Mouse (Mus musculus): Measurements from ENCODE around the gene Prlh.

- TF ChIP-seq POLR2A (IDR thresholded peaks at IDR 0.05; ENCODE audit: insufficient read depth, low read depth, low read length) (no peak), EP300 (IDR thresholded peaks at IDR 0.05; ENCODE audit: insufficient read depth, low read depth, low read length) (no peak), CTCF (IDR thresholded peaks at IDR 0.05) (no peak)
Observed at GRCm38 (mm10) chr1:90980638-90981330, 27.9 kb downstream of the Prlh start.
